Mouse (Mus musculus): ENCODE data around the gene Gapvd1.

Gene Gapvd1

DNA sequence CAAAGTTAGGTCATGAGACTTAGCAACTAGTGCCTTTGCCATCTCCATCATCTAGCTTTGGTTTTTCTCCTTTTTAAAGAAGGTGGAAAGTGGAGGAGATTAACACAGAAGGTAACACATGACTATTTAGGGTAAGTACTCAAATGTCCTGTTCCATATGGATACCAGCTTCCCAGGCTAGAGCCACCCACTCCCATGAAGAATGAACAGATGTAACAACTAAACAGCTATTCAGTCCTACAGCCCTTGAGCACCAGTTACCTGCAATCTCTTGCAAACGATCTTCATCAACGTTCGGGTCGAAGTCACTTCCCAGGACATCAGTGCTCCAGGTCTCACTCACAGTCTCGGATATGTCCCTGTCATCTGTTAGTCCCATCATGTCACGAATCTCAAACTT, 43.1 kb downstream of the Gapvd1 start:
- in situ Hi-C loops (cut with MboI, MseI) = no loop called here

DNA sequence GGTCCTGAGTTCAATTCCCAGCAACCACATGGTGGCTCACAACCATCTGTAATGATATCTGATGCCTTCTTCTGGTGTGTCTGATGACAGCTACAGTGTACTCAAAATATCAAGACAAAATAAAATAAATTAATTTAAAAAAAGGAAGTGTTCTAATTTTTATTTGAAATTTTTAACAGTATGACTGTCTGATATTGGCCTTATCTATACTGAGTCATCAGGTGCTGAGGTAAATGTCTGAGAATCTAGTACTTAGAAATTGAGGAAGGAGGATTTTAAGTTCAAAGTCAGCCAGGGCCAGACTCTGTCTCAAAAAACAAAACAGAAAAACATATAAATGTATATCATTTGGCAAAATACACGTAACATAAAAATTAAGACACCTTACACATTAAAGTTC, 46.4 kb downstream of the Gapvd1 start:
- in situ Hi-C loops (cut with MboI, MseI) = no loop called here

GRCm38 (mm10) chr2:34696592-34696991, 58.4 kb downstream of the Gapvd1 start:
- in situ Hi-C loops (cut with MboI, MseI) = no loop called here

DNA sequence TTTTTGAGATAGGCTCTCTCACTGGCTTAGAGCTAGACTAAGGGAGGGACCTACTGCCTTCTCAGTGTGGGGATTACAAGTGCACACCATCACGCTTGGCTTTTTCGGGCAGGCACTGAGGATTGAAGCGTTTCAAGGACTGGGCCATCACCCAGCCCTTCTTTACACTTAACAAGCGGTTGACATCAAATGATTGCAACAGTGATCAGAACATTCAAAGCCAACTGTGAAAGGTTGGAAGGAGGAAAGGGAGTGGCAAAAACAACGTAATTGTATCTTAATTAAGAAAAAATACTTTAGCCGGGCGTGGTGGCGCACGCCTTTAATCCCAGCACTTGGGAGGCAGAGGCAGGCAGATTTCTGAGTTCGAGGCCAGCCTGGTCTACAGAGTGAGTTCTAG, 62.2 kb downstream of the Gapvd1 start:
- in situ Hi-C loops (cut with MboI, MseI) = no loop called here

DNA sequence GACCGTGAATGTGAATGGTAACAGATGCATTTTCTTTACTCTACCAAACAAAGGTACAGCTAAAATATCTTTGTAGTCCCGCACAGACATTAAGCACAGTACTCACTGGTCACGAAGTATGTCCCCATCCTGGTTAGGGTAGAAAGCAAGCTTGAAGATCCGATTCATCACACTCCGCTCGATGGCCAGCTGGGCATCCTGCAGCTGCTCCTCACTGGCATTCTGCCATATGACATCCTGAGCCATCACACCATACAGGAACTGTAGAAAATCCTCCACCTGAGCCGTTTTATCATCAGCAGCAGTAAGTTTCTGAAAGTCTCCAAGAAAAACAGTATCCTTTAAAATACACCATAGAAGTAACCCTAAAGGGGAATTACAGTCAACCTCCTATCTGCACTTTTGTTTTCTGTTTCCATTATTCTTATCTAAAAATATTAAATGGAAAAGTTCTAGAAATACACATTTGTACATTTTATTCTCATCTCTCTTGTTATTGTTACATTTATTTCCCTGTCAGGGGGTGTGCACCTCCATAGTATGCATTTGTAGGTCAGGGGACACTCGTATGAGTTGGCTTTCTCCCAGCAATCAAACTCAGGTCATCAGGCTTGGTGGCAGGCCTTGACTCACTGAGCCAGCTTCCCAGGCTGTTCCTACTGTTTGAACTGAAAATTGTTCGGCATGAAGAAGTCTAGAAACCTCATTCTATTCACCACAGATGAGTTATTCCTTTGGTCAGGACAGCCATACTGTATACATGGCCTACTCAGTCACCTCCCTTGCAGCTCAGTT, 70.8 kb downstream of the Gapvd1 start:
- in situ Hi-C loops (cut with MboI, MseI) = no loop called here

DNA sequence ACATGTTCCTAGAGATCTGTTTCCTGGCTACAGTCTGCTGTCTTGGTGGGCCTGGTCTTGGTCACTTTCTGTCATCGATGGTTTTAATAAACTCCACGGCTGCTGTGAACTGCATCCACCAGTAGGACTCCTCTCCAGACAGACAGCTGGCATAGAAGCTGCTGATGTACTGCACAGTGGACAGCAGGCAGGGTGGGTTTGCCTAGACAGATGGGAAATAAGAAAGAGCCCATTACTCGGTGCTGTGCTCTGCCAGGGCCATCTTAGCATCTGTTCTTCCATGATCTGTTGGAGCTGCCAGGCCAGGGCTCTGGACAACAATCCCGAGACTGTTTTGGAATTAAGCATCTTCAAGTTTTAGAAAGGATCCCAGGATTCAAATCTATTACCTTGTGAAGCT, 77.1 kb downstream of the Gapvd1 start:
- in situ Hi-C loops (cut with MboI, MseI) = no loop called here

- in situ Hi-C loops (cut with MboI, MseI) = no loop called here
These were observed 78.0 kb downstream of the Gapvd1 start for GRCm38 (mm10) chr2:34677061-34677460.

GRCm38 (mm10) chr2:34673846-34674245, 81.2 kb downstream of the Gapvd1 start:
- in situ Hi-C loops (cut with MboI, MseI) = no loop called here

DNA sequence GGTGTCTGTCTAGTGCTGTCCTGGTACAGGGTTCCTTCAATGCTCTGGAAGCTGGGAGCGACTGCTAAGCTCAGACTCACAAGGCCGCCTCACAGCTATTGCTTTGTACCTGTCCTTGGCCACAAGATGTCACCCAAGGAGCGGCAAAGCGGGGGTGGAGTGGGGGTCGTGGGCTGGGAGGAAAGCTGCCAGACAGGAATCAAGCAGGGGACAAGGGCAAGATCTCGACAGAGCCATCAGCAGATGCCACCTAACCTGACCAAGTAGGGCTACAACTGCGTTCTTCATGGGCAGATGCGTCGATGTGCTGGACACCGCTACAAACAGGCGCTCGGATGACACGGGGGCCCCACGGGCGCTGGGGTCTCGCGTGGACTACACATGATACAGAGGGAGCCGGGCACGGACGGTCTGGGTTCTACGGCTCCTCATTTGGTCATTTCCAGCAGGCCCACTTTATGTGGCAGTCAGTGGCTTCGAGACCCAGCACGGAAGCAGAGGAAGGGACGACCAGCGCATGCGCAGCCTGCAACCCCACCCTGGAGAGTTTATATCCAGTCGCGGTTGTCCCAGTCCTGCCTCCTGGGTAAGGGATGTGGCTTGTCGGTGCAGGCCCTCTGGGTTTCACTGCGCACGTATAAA, 83.5 kb downstream of the Gapvd1 start:
- in situ Hi-C loops (cut with MboI, MseI) = no loop called here

DNA sequence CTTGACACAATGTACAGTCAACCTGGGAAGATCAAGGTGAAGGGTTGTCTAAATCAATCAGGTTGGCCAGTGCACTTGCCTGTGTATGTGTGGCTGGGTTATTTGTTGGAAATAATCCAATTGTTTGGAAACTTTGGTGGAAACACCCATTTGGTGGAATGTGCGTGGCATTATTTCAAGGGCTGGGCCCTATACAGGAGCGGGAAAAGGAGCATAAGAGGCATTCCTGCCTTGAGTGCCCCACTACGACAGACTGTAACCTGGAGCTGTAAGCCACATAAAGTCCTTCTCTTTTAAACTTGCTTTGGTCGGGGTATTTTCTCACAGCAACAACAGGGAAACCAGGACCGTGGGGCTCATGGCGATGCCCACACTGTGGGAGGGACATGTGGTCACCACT, 84.6 kb downstream of the Gapvd1 start:
- in situ Hi-C loops (cut with MboI, MseI) = no loop called here

DNA sequence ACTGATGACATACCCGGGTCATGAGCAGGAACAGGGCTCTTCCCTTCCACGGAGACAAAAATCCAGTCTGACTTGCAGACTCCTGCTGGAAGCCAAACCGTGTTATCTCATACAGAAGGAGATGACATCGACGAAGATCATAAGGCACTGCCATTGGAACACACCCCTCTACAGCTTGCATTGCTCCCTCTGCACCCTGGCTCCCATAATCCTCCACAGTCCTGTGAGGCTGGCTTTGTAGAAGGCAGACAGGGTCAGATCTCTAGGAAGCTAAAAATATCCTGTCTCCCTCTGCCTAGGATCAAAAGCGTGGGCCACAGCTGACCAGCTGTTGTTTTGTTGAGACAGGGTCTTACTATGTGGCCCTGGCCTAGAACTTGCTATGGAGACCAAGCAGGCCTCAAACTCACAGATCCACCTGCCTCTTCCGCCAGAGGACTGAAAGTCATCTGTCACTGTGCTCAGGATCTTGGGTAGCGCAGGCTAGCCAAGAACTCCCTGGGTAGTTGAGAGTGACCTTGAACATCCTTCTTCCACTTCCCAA, 85.8 kb downstream of the Gapvd1 start:
- in situ Hi-C loops (cut with MboI, MseI) = no loop called here

- in situ Hi-C loops (cut with MboI, MseI) = no loop called here
These were observed 86.4 kb downstream of the Gapvd1 start for GRCm38 (mm10) chr2:34668440-34669191.

DNA sequence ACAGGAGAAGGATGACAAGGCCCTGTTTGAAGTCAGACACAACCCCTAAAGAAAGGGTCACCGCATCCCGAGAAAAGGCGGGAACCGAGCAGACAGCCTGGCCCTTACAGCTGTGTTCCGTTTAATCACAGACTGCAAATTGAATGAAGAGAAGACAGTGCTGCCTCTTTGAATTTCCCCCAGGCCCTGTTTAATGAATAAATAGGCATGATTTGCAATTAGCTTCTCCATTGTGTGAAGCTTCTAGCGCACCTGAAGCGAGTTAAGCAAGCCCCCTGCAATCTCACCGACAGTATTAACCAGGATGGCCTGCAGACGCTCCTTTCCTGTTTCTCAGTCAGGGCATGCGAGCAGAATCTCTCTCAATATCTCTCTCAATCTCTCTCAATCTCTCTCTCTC, 87.2 kb downstream of the Gapvd1 start:
- in situ Hi-C loops (cut with MboI, MseI) = no loop called here

GRCm38 (mm10) chr2:34647410-34647809, 107.6 kb downstream of the Gapvd1 start:
- in situ Hi-C loops (cut with MboI, MseI) = no loop called here

GRCm38 (mm10) chr2:34646541-34646865, 108.5 kb downstream of the Gapvd1 start:
- in situ Hi-C loops (cut with MboI, MseI) = no loop called here

GRCm38 (mm10) chr2:34645851-34646540, 109.0 kb downstream of the Gapvd1 start:
- in situ Hi-C loops (cut with MboI, MseI) = no loop called here

- in situ Hi-C loops (cut with MboI, MseI) = no loop called here
These were observed 110.2 kb downstream of the Gapvd1 start for GRCm38 (mm10) chr2:34644571-34645526.

- in situ Hi-C loops (cut with MboI, MseI) = no loop called here
These were observed 112.7 kb downstream of the Gapvd1 start for GRCm38 (mm10) chr2:34642351-34642750.

- in situ Hi-C loops (cut with MboI, MseI) = no loop called here
These were observed 115.3 kb downstream of the Gapvd1 start for GRCm38 (mm10) chr2:34639725-34640124.

GRCm38 (mm10) chr2:34638955-34639650, 115.9 kb downstream of the Gapvd1 start:
- in situ Hi-C loops (cut with MboI, MseI) = no loop called here
